Comparison of ENCODE assay signal across 41 mouse cellular contexts in genomic region chr17:46942421-46942820, GRCm38 (mm10). TPM values are rescaled to one million over a fixed set of nuclear protein-coding genes. Genes with fewer than 3 reads are reported as not detected.
"Had no signal": no experiment of that assay in that cellular context is flagged by ENCODE, and none has a peak within 500 bp of the region (broad histone marks: within the 10 kb centered on the region; RNA-seq: fewer than 3 reads in every experiment).

No protein-coding gene starts in this region.

- DNase-seq: heart, postnatal 10 days; heart, postnatal 14 days; heart, postnatal 36 days; heart, postnatal 4 days; kidney, adult 11 months; kidney, adult 18-20 months; kidney, adult 2 months; kidney, adult 8-10 months; kidney, adult 9 months; kidney, postnatal 10 days; kidney, postnatal 14 days; kidney, postnatal 25 days; kidney, postnatal 36 days; kidney, postnatal 4 days; layer of hippocampus, adult 9-11 months; layer of hippocampus, postnatal 36 days had no signal

- H3K4me1 ChIP-seq: heart, embryonic 10.5 days; heart, embryonic 12.5 days; heart, embryonic 13.5 days; hindbrain, embryonic 10.5 days; hindbrain, embryonic 12.5 days; hindbrain, embryonic 13.5 days; hindbrain, embryonic 15.5 days; intestine, embryonic 15.5 days; kidney, embryonic 15.5 days had no signal

- H3K4me3 ChIP-seq: heart, embryonic 10.5 days; heart, embryonic 12.5 days; heart, embryonic 13.5 days; heart, embryonic 15.5 days; hindbrain, embryonic 10.5 days; hindbrain, embryonic 12.5 days; hindbrain, embryonic 13.5 days; hindbrain, embryonic 15.5 days; intestine, embryonic 15.5 days; kidney, embryonic 15.5 days; layer of hippocampus, adult 2 months had no signal

- H3K27ac ChIP-seq: heart, embryonic 10.5 days; heart, embryonic 13.5 days; heart, embryonic 15.5 days; hindbrain, embryonic 10.5 days; hindbrain, embryonic 12.5 days; hindbrain, embryonic 13.5 days; hindbrain, embryonic 14.5 days; hindbrain, embryonic 15.5 days; hindbrain, postnatal 0 days; intestine, embryonic 15.5 days; kidney, embryonic 15.5 days; kidney, postnatal 0 days; layer of hippocampus, adult 2 months had no signal

- H3K27me3 ChIP-seq: heart, embryonic 12.5 days; heart, embryonic 13.5 days; heart, embryonic 15.5 days; hindbrain, embryonic 12.5 days; hindbrain, embryonic 13.5 days; hindbrain, embryonic 15.5 days; intestine, embryonic 15.5 days; kidney, embryonic 15.5 days had no signal

RNA-seq across cellular contexts. Expression of gene Prph2, which starts 32.2 kb away (rescaled TPM):
- polyA plus RNA-seq: heart, embryonic 10.5 days; heart, embryonic 11.5 days; heart, embryonic 12.5 days; heart, embryonic 13.5 days; heart, embryonic 14.5 days; heart, embryonic 15.5 days; heart, embryonic 16.5 days; heart, postnatal 0 days; hindbrain, embryonic 10.5 days; hindbrain, embryonic 11.5 days; hindbrain, embryonic 12.5 days; hindbrain, embryonic 13.5 days; hindbrain, embryonic 14.5 days; hindbrain, embryonic 16.5 days; inflammation-experienced regulatory T-cells, adult 6 months; intestine, embryonic 14.5 days; intestine, embryonic 15.5 days; intestine, embryonic 16.5 days; intestine, postnatal 0 days; kidney, adult 2 months; kidney, embryonic 15.5 days; large intestine, adult 2 months had no signal
